Mouse (Mus musculus): ENCODE measurements around the gene Rpl31. TPM values are rescaled to one million over a fixed set of nuclear protein-coding genes. Genes with fewer than 3 reads are reported as not detected.

Rpl31 gene
- 592 TPM for polyA plus RNA-seq (2014; fragmentation: Illumina TruSeq; extraction: RNeasy Lipid Tissue Mini Kit (QIAGEN cat#74804); ENCODE audit: low read depth, low replicate concordance)

DNA sequence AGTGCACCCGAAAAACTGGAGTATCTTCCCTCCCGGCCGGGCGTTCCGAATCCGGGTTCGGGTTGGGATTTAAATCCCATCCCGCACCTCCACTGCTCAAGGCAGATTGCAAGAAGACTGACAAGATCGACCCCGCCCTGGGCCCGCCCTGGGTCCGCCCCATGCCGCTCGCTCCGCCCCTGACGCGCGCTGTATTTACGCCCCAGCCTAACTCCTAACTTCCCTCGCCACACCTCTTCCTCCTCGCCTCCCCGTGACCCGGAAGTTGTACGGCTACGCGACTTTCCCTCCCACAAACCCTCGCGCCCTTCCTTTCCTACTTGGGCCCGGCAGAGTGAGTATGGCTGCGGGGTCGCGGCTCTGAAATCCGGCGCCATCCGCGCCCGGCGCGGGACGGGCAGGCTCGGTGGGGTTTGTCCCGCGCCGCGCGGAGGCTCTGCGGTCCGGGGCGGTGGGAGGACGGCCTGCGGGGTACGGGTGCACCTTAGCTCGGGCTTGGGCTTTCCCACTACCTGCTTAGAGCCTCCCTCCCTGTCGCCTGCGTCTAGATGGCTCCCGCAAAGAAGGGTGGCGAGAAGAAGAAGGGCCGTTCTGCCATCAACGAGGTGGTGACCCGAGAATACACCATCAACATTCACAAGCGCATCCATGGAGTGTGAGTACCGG, at the start of gene Rpl31:
Gene Rpl31, plus strand, starts transcription at position 242 of the 666 bp plus-strand sequence.

Other genes with a start within 250 kb of the Rpl31 start
- gene Npas2, start 174.1 kb upstream of the Rpl31 start, polyA plus RNA-seq (2014; fragmentation: Illumina TruSeq; extraction: RNeasy Lipid Tissue Mini Kit (QIAGEN cat#74804); ENCODE audit: low read depth, low replicate concordance): 5.2 TPM
- 5.6 TPM for gene Tbc1d8, start 110.9 kb downstream of the Rpl31 start, polyA plus RNA-seq (2014; fragmentation: Illumina TruSeq; extraction: RNeasy Lipid Tissue Mini Kit (QIAGEN cat#74804); ENCODE audit: low read depth, low replicate concordance)
- gene Cnot11, start 167.2 kb downstream of the Rpl31 start, polyA plus RNA-seq (2014; fragmentation: Illumina TruSeq; extraction: RNeasy Lipid Tissue Mini Kit (QIAGEN cat#74804); ENCODE audit: low read depth, low replicate concordance): 15.6 TPM
- gene Rnf149, start 209.6 kb downstream of the Rpl31 start, polyA plus RNA-seq (2014; fragmentation: Illumina TruSeq; extraction: RNeasy Lipid Tissue Mini Kit (QIAGEN cat#74804); ENCODE audit: low read depth, low replicate concordance): 9.3 TPM